Comparison of ENCODE assay signal across 19 mouse cellular contexts in the genomic region with DNA sequence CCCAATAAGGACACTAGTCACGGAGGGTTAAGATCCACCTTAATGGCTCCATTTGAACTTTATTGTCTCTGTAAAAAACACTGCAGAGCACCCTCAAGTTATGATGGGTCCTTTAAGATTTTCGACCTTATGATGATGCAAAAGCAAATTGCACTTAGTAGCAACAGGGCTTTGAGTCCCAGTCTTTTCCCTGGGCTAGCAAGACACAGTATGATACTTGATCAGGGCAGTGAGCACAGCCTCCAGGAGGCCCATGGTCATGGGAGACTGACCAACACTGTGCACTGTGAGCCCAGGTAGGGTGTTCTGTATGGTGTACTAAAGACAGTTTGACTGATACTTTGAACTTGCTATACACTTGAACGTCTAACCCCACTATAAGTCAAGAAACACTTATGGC.
"Had no signal": no experiment of that assay in that cellular context is flagged by ENCODE, and none has a peak within 500 bp of the region (broad histone marks: within the 10 kb centered on the region; RNA-seq: fewer than 3 reads in every experiment).

No protein-coding gene starts in this region.

- H3K9me3 ChIP-seq: lung, embryonic 15.5 days; midbrain, embryonic 10.5 days; midbrain, embryonic 12.5 days; neural tube, embryonic 13.5 days; neural tube, embryonic 15.5 days had no signal

- H3K27me3 ChIP-seq: lung, embryonic 15.5 days; midbrain, embryonic 12.5 days; neural tube, embryonic 13.5 days; neural tube, embryonic 15.5 days had no signal

- DNase-seq: liver, postnatal 0 days; lung, adult 2 months; lung, postnatal 14 days; lung, postnatal 4 days; midbrain, embryonic 14.5 days; retina, postnatal 1 day; right cerebral cortex, adult 18-20 months; right cerebral cortex, postnatal 25 days; right cerebral cortex, postnatal 4 days; spleen, adult 18-20 months; thymus, adult 18-20 months; thymus, postnatal 14 days; thymus, postnatal 36 days had no signal

- H3K27ac ChIP-seq: lung, embryonic 15.5 days; midbrain, embryonic 10.5 days; midbrain, embryonic 12.5 days; neural tube, embryonic 13.5 days; neural tube, embryonic 15.5 days had no signal

- H3K4me1 ChIP-seq: lung, embryonic 15.5 days; midbrain, embryonic 12.5 days; neural tube, embryonic 13.5 days; neural tube, embryonic 15.5 days had no signal

- H3K36me3 ChIP-seq: lung, embryonic 15.5 days; midbrain, embryonic 10.5 days; midbrain, embryonic 12.5 days; neural tube, embryonic 13.5 days; neural tube, embryonic 15.5 days had no signal

- H3K4me3 ChIP-seq: lung, embryonic 15.5 days; midbrain, embryonic 10.5 days; midbrain, embryonic 12.5 days; myocyte; neural tube, embryonic 13.5 days; neural tube, embryonic 15.5 days had no signal
